Mouse (Mus musculus) gastrocnemius, adult 8-10 months (tissue): ENCODE measurements around the gene Zc3h10. TPM values are rescaled to one million over a fixed set of nuclear protein-coding genes. Genes with fewer than 3 reads are reported as not detected.
"Not testable (repeated sequence)": the region's sequence is repeated elsewhere in the genome, so short reads cannot be mapped to it uniquely, and the experiment has no call there.

Experiments
- DNase-seq, 2 experiments: peaks; one replicate each; pipeline ENCODE4 v3.0.0; 2022; ENCODE audit warnings: low spot score in 2 of 2
- total RNA-seq, 4 experiments: library from RNA; stranded (reverse); gene quantifications; 2 replicates each; pipeline ENCODE4 v1.2.4; 2022

The Zc3h10 gene
- total RNA-seq, 4 experiments from 2014 or later = 5.7 to 7.5 (median 6.7) TPM

DNA sequence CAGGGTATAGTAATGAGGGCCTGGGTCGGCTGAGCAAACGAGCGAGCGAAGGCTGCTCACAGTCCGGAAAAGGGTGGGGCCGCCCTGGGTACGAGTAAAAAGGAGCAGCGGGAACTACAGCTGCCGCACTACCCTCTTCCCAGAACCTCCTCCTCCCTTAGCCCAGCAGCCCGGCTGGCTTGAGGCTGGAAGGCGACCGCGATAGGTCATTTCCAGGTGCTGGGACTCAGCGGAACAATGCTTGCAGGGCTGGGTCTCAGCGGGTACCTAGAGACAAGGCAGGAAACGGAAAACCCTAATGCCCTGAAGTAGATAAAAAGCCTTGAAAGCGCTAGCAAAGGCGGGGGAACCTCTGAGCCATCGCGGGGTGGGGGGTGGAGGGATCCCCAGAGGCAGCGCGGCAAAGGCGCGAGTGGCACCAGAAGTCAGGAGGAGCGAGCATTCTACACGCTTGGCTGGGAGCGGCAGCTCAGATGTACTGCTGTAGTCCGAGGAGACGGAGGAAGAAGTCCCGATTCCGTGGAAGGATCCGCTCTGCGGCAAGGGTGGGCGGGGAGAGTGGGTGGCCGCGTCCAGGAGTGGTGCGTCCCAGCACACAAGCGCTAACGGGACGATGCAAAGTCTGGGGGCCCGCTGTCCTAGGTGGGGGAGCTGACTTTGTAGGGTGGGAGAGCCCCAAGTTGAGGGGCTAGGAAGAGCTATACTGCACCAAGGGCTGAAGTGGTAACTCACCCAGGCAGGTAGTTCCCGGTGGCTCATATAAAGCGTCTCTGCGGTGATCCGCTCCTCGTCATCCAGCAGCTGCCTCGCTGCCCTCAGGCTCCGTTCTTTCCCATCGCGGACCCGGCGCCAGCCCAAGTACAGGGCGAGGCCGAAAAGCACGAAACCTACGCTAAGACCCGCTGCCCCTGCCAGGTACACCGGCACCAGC, 22.6 kb downstream of the Zc3h10 start:
- DNase-seq = no peak

GRCm38 (mm10) chr10:128524111-128524731, 23.4 kb downstream of the Zc3h10 start:
- DNase-seq = no peak

GRCm38 (mm10) chr10:128522351-128522750, 25.2 kb downstream of the Zc3h10 start:
- DNase-seq = no peak

DNA sequence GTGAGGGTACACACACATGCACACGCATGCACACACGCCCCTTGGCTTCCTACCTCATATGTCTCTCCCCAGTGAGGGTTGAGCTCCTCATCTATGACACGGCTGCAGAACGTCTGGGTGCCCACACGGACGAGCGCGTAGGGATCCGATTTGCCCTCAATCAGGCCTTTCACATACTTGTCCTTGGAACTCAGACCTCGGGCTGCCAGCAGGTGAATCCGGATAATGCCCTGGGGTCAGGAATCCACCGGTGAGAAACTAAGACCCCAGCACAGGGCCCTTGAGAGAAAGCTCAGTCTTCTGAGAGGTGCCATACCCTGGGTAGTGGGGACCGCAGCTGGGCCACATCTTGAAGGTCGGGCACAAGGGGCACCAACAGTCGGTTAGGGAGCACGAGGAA, 27.0 kb downstream of the Zc3h10 start:
- no peak for DNase-seq

DNA sequence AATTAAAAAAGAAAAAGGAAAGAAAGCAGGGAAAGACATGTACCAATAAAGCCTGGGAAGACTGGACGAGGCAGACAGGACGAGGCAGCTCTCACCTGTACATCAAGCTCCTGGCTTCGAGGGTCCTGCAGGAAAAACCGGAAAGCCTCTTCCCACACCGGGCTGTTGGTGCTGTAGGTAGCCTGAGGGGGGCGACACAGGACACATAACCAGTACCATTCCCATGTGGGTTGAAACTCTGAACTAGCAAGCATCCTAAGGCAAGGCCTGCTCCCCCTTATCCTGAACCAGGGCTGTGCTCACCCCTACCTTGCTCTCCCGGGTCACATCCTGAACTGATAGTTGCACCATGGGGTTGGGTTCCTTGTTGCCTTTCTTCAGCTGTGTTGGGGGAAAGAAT, 28.7 kb downstream of the Zc3h10 start:
- DNase-seq = no peak

GRCm38 (mm10) chr10:128516677-128517076, 30.9 kb downstream of the Zc3h10 start:
- DNase-seq = no peak

- no peak for DNase-seq
Observed at GRCm38 (mm10) chr10:128516029-128516428, 31.5 kb downstream of the Zc3h10 start.

DNA sequence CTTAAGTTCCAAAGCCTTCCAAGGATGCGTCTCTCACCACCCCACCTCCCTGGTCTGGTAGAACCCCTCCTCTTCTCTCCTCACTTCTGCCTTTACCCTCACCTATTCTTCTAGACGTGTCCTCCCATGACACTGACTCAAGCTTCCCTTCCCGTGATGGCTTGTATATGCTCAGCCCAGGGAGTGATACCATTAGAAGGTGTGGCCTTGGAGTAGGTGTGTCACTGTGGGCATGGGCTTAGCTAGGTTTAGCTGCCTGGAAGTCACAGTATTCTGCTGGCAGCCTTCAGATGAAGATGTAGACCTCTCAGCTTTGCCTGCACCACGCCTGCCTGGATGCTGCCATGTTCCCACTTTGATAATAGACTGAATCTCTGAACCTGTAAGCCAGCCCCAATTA, 32.5 kb downstream of the Zc3h10 start:
- DNase-seq = no peak

DNA sequence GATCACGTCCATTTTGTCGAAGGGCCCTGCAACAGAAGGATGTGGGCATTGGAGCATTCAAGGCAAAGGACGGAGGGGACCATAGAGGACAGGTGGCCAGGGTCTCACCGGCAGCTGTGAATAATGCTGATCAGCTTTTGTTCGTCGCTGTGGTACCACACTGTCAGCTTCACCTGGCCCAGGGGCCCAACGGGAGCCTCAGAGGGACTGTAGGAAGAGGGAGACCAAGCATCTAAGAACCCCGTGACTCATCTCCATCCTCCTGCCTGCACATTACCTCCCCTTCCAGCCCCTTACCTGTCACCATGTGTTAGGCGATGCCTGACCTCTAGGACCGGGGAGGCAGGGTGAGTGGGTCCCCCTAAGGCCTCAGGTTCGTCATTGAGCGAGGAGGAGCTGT, 35.8 kb downstream of the Zc3h10 start:
- no peak for DNase-seq

- no peak for DNase-seq
Observed at GRCm38 (mm10) chr10:128511189-128511588, 36.4 kb downstream of the Zc3h10 start.

GRCm38 (mm10) chr10:128510301-128510700, 37.3 kb downstream of the Zc3h10 start:
- no peak for DNase-seq

- DNase-seq = no peak
Observed at GRCm38 (mm10) chr10:128509831-128510230, 37.7 kb downstream of the Zc3h10 start.

GRCm38 (mm10) chr10:128509203-128509602, 38.4 kb downstream of the Zc3h10 start:
- no peak for DNase-seq

DNA sequence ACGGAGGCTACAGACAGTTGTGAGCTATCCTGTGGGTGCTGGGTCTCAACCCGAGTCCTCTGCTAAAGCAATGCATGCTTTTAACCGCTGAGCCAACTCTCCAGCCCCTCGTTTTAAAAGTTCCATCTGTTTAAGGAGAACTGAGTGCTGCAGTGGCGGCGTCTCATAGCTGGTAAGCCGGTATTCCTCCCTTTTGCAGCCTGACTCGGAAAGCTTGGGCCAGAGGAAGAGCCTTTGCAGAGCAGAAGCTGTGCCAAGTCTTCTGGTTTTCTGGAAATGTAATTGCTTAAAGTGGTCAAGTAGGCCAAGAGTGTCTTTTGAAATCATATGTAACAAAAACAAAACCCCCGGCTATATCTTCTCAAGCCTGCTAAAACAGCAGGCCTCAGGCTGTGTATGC, 39.3 kb downstream of the Zc3h10 start:
- no peak for DNase-seq

DNA sequence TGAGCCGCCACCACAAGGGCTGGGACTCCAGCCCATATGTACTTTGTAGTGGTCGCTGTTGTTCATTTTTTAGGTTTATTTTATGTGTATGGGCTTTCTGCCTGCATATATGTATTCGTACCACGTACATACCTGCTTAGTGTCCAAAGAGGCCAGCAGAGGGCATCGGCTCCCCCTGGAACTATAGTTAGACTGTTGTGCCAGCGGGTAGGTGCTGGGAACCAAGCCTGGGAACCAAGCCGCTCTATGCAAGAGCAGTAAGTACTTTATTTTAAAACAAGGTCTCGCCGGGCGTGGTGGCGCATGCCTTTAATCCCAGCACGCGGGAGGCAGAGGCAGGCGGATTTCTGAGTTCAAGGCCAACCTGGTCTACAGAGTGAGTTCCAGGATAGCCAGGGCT, 41.6 kb downstream of the Zc3h10 start:
- DNase-seq = no peak

GRCm38 (mm10) chr10:128505371-128505667, 42.3 kb downstream of the Zc3h10 start:
- DNase-seq = not testable (repeated sequence)

DNA sequence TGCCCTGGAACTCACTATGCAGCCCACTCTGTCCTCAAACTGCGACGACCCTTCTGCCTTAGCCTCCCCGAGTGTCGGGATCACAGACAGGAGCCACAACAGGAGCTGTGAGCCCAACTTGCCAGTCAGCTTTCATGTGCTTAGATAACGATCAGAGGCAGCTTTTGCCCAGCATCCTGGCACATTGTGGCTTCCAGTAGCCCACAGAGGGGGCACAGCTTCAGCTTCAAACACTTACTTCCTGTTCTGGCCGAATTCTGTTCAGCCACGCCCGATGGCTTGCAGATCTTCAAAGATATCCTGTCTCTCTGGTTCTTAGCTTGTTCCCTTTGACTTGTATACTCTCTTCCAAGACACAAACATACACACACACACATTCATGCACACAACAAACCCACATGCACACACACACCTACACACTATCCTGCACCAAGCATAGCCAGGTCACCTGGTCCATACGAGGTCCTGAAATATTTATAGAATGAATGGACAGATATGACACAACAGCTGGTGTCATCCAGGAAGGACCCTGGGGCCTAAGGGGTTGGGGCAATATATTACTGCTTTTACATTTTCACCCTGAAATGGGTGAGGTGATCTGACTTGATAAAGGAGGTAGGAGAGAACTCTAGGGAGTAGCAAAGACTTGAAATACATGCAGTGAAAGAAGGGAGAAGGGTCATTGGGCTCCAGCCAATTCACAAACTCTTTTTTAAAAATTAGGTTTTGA, 42.8 kb downstream of the Zc3h10 start:
- DNase-seq = no peak

- DNase-seq = no peak
Observed at GRCm38 (mm10) chr10:128504012-128504411, 43.6 kb downstream of the Zc3h10 start.

- DNase-seq = no peak
Observed at GRCm38 (mm10) chr10:128503532-128503931, 44.0 kb downstream of the Zc3h10 start.

- peak in 1 of 2 experiments; percentile 57 for DNase-seq
Observed at GRCm38 (mm10) chr10:128502341-128502740, 45.2 kb downstream of the Zc3h10 start.

GRCm38 (mm10) chr10:128499116-128499671, 48.4 kb downstream of the Zc3h10 start:
- peak; percentile 69 to 79 for DNase-seq

DNA sequence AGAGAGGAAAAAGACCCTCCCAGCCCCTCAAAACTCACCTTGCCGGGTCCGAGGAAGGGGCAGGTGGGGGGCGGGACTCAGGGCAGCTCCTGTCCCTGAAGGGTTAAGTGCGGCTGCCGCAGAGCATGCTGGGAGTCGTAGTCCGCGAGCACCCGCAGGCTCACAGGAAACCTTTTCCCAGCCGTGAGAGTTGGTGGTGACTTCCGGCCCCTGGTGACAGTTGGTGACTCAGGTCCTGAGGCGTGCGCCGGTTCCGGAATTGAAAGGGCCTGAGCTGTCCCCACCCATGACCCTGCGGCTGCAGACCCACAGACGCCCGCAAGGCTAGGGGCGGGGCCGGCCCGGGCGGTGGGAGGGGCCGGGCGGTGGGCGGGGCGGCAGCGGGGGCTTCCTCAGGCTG, 49.0 kb downstream of the Zc3h10 start, which contains the start of gene Myl6b:
Gene Myl6b (minus strand): TSS at position 96 of the 400 bp plus-strand sequence.
- peak; percentile 94 to 97 for DNase-seq
